Mouse (Mus musculus) E14TG2a.4 (cell line): ENCODE results near the gene Tapt1.

ENCODE experiments used
- CTCF ChIP-seq: conservative IDR thresholded peaks from 2 replicates; pipeline ENCODE4 v1.5.1; 2014; ENCODE audit warnings: low read length
- NANOG ChIP-seq: IDR thresholded peaks from 2 replicates; pipeline ENCODE4 v1.6.1; 2014; ENCODE audit warnings: borderline replicate concordance, low read length, mixed read lengths

GRCm38 (mm10) chr5:44220430-44220829 is 6.0 kb downstream of the Tapt1 start:
- TF ChIP-seq CTCF (no peak), NANOG (no peak)
